Mouse (Mus musculus) kidney, adult 2 months (tissue): ENCODE data around the gene Naa38.

Experiments
- CTCF ChIP-seq: fragments of 200-500 bp; conservative IDR thresholded peaks from 2 replicates; pipeline ENCODE4 v1.5.1; 2011; ENCODE audit warnings: low read depth, mild to moderate bottlenecking, control low read depth, low read length, moderate library complexity, mixed read lengths; ENCODE audit not compliant: insufficient read depth, insufficient read length
- POLR2A ChIP-seq: fragments of 200-500 bp; IDR thresholded peaks from one replicate; pipeline ENCODE4 v1.6.1; 2011; ENCODE audit warnings: low read depth, low read length, control low read depth

DNA sequence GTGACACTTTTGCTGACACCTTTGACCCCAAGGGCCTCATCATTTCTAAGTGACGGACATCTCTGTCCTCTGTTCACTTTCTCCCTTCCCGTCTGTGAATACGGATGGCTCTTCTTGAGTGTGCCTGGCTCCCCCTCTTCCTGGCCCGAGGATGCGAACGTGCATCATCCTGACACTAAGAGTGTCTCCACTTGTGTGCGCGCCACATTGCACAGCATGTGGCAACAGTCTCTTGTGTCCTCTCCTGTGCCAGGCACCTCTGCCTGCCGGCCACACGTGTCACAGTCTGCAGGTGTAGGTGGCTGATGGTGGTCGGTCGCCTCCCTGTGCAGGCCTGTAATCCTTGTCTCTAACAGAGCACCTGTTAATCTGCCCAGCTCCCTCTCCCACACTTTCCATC, 23.7 kb upstream of the Naa38 start:
- no peak for TF ChIP-seq CTCF
- no peak for TF ChIP-seq POLR2A
